Mouse (Mus musculus) ES-E14 (cell line): ENCODE measurements around the gene C1qbp.

ENCODE experiments used
- CHD2 ChIP-seq: IDR thresholded peaks from 2 replicates; pipeline ENCODE4 v1.6.1; 2014; ENCODE audit warnings: mild to moderate bottlenecking, low read depth, low read length, inconsistent platforms
- MAFK ChIP-seq: IDR thresholded peaks from 2 replicates; pipeline ENCODE4 v1.6.1; 2014; ENCODE audit warnings: mild to moderate bottlenecking, low read depth, low read length, inconsistent platforms; ENCODE audit not compliant: insufficient read depth
- ZC3H11A ChIP-seq: IDR thresholded peaks from 2 replicates; pipeline ENCODE4 v1.6.1; 2012; ENCODE audit warnings: low read depth, mild to moderate bottlenecking, inconsistent platforms, low read length, borderline replicate concordance
- ZNF384 ChIP-seq: IDR thresholded peaks from 2 replicates; pipeline ENCODE4 v1.6.1; 2012; ENCODE audit warnings: low read depth, low read length, inconsistent platforms

DNA sequence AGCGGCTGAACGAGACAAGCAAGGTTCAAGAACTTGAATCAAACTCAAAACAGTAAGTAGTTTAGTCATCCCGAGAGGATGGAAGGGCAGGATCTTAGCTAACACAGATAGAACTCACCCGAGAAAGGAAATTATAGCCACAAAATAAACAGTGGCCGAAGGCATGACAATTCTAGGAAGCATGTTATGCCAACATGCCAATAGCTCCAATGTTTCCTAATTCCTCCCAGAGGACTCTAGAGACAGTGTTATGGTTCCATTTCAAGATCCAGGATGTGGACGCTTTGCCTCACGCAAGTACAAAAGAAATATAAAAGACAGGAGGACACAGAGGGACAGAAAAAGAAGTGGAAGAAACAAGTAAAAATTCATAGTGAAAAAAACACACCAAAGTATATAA, 25.0 kb upstream of the C1qbp start:
- no peak for TF ChIP-seq MAFK
- TF ChIP-seq ZC3H11A, result no peak
- TF ChIP-seq CHD2, result no peak
- no peak for TF ChIP-seq ZNF384
